Mouse (Mus musculus): ENCODE results near the gene Lck. TPM values are rescaled to one million over a fixed set of nuclear protein-coding genes. Genes with fewer than 3 reads are reported as not detected.
A peak's percentile ranks its signal among the peaks of the same experiment; 100 is the strongest.

Gene Lck
- total and polyA plus RNA-seq, 3 experiments = 67.2 to 138 (median 70.0) TPM

- TF ChIP-seq ZMIZ1 (IDR thresholded peaks at IDR 0.05; ENCODE audit: low read depth, low read length) = peak; percentile 84
- TF ChIP-seq ZNF384 (IDR thresholded peaks at IDR 0.05; ENCODE audit: low read depth, low read length) = no peak
- no peak for TF ChIP-seq PAX5 (IDR thresholded peaks at IDR 0.05; ENCODE audit: low read length)
- peak; percentile 29; the same call in 1 of the 2 replicates for TF ChIP-seq MAX (IDR thresholded peaks at IDR 0.05; ENCODE audit: low read length)
- no peak for TF ChIP-seq GABPA (IDR thresholded peaks at IDR 0.05; ENCODE audit: insufficient replicate concordance, low read depth, low read length)
- peak; percentile 100 for TF ChIP-seq NRF1 (IDR thresholded peaks at IDR 0.05; ENCODE audit: low read depth, low read length)
- TF ChIP-seq CHD2 (IDR thresholded peaks at IDR 0.05; ENCODE audit: low read length) = peak; percentile 53; the same call in 1 of the 2 replicates
- TF ChIP-seq USF2 (conservative IDR thresholded peaks at IDR 0.05; ENCODE audit: low read depth, low read length) = no peak
- no peak for TF ChIP-seq JUND (conservative IDR thresholded peaks at IDR 0.05; ENCODE audit: low read depth, low read length)
- TF ChIP-seq TCF12 (IDR thresholded peaks at IDR 0.05; ENCODE audit: low read depth, low read length) = peak; percentile 58; the same call in 1 of the 2 replicates
- TF ChIP-seq HCFC1 (IDR thresholded peaks at IDR 0.05; ENCODE audit: low read depth, low read length) = peak; percentile 72
- TF ChIP-seq RAD21 (IDR thresholded peaks at IDR 0.05; ENCODE audit: low read depth, low read length) = no peak
- TF ChIP-seq UBTF (IDR thresholded peaks at IDR 0.05; ENCODE audit: low read depth, low read length) = no peak
Observed at GRCm38 (mm10) chr4:129618786-129619691, 45.6 kb upstream of the Lck start, which contains the start of gene Iqcc (continued).

GRCm38 (mm10) chr4:129618031-129618430 lies 44.6 kb upstream of the Lck start:
- in situ Hi-C loops (cut with MboI; ENCODE audit: low pct_ligation_motif_present, low pct_unique_long_range_greater_than_20kb, low sequenced_read_pairs) = loop anchor here (25.0 kb wide), 1 partner anchor 256 kb away; no protein-coding TSS in a partner anchor

GRCm38 (mm10) chr4:129617121-129617641 lies 43.7 kb upstream of the Lck start:
- no peak for TF ChIP-seq RAD21 (IDR thresholded peaks at IDR 0.05; ENCODE audit: low read depth, low read length)
- TF ChIP-seq CHD1 (IDR thresholded peaks at IDR 0.05; ENCODE audit: low read depth, low read length) = no peak
- no peak for TF ChIP-seq POLR2AphosphoS2 (IDR thresholded peaks at IDR 0.05; ENCODE audit: low read depth, low read length)
- TF ChIP-seq KAT2A (IDR thresholded peaks at IDR 0.05; ENCODE audit: insufficient replicate concordance, low read length) = no peak
- TF ChIP-seq JUN (IDR thresholded peaks at IDR 0.05; ENCODE audit: insufficient read depth, low read depth, low read length) = no peak
- TF ChIP-seq MXI1 (IDR thresholded peaks at IDR 0.05; ENCODE audit: low read depth, low read length) = no peak
- TF ChIP-seq POLR2A (IDR thresholded peaks at IDR 0.05; ENCODE audit: low read depth, low read length) = no peak
- no peak for TF ChIP-seq BHLHE40 (IDR thresholded peaks at IDR 0.05; ENCODE audit: low read depth, low read length)
- TF ChIP-seq SIN3A (IDR thresholded peaks at IDR 0.05; ENCODE audit: low read length) = no peak
- no peak for TF ChIP-seq HCFC1 (IDR thresholded peaks at IDR 0.05; ENCODE audit: low read depth, low read length)
- no peak for TF ChIP-seq EP300 (IDR thresholded peaks at IDR 0.05; ENCODE audit: low read length)
- no peak for TF ChIP-seq MYC (IDR thresholded peaks at IDR 0.05; ENCODE audit: low read depth, low read length)
- TF ChIP-seq CHD2 (IDR thresholded peaks at IDR 0.05; ENCODE audit: low read length) = no peak
- no peak for TF ChIP-seq SMC3 (IDR thresholded peaks at IDR 0.05; ENCODE audit: low read depth, low read length)
- no peak for TF ChIP-seq ZNF384 (IDR thresholded peaks at IDR 0.05; ENCODE audit: low read depth, low read length)
- TF ChIP-seq GABPA (IDR thresholded peaks at IDR 0.05; ENCODE audit: insufficient replicate concordance, low read depth, low read length) = no peak
- TF ChIP-seq JUND (conservative IDR thresholded peaks at IDR 0.05; ENCODE audit: low read depth, low read length) = no peak
- TF ChIP-seq E2F4 (IDR thresholded peaks at IDR 0.05; ENCODE audit: insufficient replicate concordance, low read depth, low read length) = no peak
- TF ChIP-seq USF2 (conservative IDR thresholded peaks at IDR 0.05; ENCODE audit: low read depth, low read length) = no peak
- TF ChIP-seq TBP (conservative IDR thresholded peaks at IDR 0.05; ENCODE audit: low read depth, low read length) = no peak
- no peaks in the 10 kb centered on the region for H3K9me3 ChIP-seq (replicated peaks; ENCODE audit: low read length)
- H3K4me2 ChIP-seq (ENCODE audit: insufficient read depth, low read depth, poor library complexity, severe bottlenecking) = no peak overlapping the region
- dilution Hi-C loops (cut with MboI; ENCODE audit: extremely low pct_ligation_motif_present, extremely low pct_unique_long_range_greater_than_20kb, low sequenced_read_pairs) (no loop called here), in situ Hi-C loops (cut with MboI; ENCODE audit: low pct_ligation_motif_present, low pct_unique_long_range_greater_than_20kb, low sequenced_read_pairs) (loop anchor here (25.0 kb wide), 1 partner anchor 255 kb away; no protein-coding TSS in a partner anchor)
- H3K4me3 ChIP-seq (replicated peaks in 1 of 3; ENCODE audit: low read depth in 2 of 3, low read length in 2 of 3, poor library complexity in 1 of 3) = no peak overlapping the region
- no peak overlapping the region for H3K9ac ChIP-seq (ENCODE audit: insufficient read depth, low read depth)
- H3K27me3 ChIP-seq (replicated peaks) = no peaks in the 10 kb centered on the region
- peaks cover 19 to 52% of the 10 kb centered on the region in 2 experiments for H3K36me3 ChIP-seq (replicated peaks in 1 of 2; ENCODE audit: control insufficient read depth in 1 of 2, insufficient read depth in 1 of 2, low read length in 1 of 2)
- H3K4me1 ChIP-seq (ENCODE audit: control insufficient read depth in 1 of 2, insufficient read depth in 2 of 2) = peaks cover 3 to 48% of the 10 kb centered on the region in 2 experiments
- no peak for DNase-seq (ENCODE audit: extremely low read depth)
- H3K79me2 ChIP-seq (replicated peaks; ENCODE audit: control insufficient read depth, extremely low read depth, insufficient read depth, poor library complexity, severe bottlenecking) = no peaks in the 10 kb centered on the region
- no peak overlapping the region for H3K27ac ChIP-seq (ENCODE audit: insufficient read depth, low read depth)

More at GRCm38 (mm10) chr4:129618031-129618430, 44.6 kb upstream of the Lck start:
- dilution Hi-C loops (cut with MboI; ENCODE audit: extremely low pct_ligation_motif_present, extremely low pct_unique_long_range_greater_than_20kb, low sequenced_read_pairs) = no loop called here
- no peak for DNase-seq (ENCODE audit: extremely low read depth)
- peaks cover 7 to 49% of the 10 kb centered on the region in 2 experiments for H3K4me1 ChIP-seq (ENCODE audit: control insufficient read depth in 1 of 2, insufficient read depth in 2 of 2)
- H3K79me2 ChIP-seq (replicated peaks; ENCODE audit: control insufficient read depth, extremely low read depth, insufficient read depth, poor library complexity, severe bottlenecking) = no peaks in the 10 kb centered on the region
- no peaks in the 10 kb centered on the region for H3K9me3 ChIP-seq (replicated peaks; ENCODE audit: low read length)
- peak overlapping the region; percentile 45; the same call in 1 of the 2 replicates for H3K4me2 ChIP-seq (ENCODE audit: insufficient read depth, low read depth, poor library complexity, severe bottlenecking)
- H3K9ac ChIP-seq (ENCODE audit: insufficient read depth, low read depth) = peak overlapping the region; percentile 93; the same call in 1 of the 2 replicates
- no peak overlapping the region for H3K27ac ChIP-seq (ENCODE audit: insufficient read depth, low read depth)
- H3K27me3 ChIP-seq (replicated peaks) = no peaks in the 10 kb centered on the region
- peaks cover 23 to 56% of the 10 kb centered on the region in 2 experiments for H3K36me3 ChIP-seq (replicated peaks in 1 of 2; ENCODE audit: control insufficient read depth in 1 of 2, insufficient read depth in 1 of 2, low read length in 1 of 2)
- TF ChIP-seq MXI1 (IDR thresholded peaks at IDR 0.05; ENCODE audit: low read depth, low read length) = no peak
- peak overlapping the region; percentile 74 to 76 (median 75) for H3K4me3 ChIP-seq (replicated peaks in 1 of 3; ENCODE audit: low read depth in 2 of 3, low read length in 2 of 3, poor library complexity in 1 of 3)
